Mouse (Mus musculus) embryonic fibroblast, embryonic 13.5 days (primary cell): ENCODE measurements around the gene Mylk.

Source experiments
- CTCF ChIP-seq: IDR thresholded peaks from 2 replicates; pipeline ENCODE4 v1.5.1; 2011; ENCODE audit warnings: mild to moderate bottlenecking, control low read depth, low read length, moderate library complexity, borderline replicate concordance; ENCODE audit not compliant: insufficient read depth
- POLR2A ChIP-seq: IDR thresholded peaks from 2 replicates; pipeline ENCODE4 v1.6.1; 2011; ENCODE audit warnings: low read depth, mild to moderate bottlenecking, control low read depth, low read length, moderate library complexity

DNA sequence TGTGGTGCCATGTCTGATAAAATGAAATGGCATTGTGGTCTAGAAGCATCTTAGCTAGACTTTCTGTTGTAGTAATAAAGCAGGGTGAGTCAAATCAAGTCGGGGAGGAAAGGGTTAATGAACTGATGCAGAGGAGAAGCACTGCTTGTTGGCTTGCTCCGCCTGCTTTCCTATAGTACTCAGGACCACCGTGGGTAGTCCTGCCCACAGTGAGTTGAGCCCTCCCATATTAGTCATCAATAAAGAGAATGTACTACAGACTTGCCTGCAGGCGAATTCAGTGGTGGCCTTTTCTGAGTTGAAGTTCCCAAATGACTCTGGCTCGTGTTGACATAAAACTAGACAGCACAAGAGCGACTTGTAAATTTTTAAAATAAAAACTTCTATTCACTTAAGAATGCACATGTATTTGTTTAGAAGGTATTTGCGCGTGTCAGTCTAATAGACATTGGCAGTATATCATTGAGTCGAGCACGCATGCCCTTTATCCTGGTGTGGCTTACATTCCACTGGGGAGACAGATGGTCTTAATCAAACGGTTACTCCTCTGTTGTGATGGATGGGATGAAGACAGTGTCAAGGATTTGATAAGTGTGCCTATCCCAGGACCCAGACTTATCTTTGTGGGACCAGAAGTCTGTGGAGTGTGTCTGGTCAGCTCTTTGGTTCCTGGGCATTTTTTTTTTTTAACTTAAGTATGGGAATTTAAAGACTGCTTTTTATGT lies 59.4 kb downstream of the Mylk start:
- TF ChIP-seq CTCF: no peak
- no peak for TF ChIP-seq POLR2A
